Mouse (Mus musculus): ENCODE measurements around the gene Lrp2bp. TPM values are rescaled to one million over a fixed set of nuclear protein-coding genes. Genes with fewer than 3 reads are reported as not detected.

Lrp2bp gene
- polyA plus RNA-seq, 1 experiment from 2014 or later: 0.48 TPM

DNA sequence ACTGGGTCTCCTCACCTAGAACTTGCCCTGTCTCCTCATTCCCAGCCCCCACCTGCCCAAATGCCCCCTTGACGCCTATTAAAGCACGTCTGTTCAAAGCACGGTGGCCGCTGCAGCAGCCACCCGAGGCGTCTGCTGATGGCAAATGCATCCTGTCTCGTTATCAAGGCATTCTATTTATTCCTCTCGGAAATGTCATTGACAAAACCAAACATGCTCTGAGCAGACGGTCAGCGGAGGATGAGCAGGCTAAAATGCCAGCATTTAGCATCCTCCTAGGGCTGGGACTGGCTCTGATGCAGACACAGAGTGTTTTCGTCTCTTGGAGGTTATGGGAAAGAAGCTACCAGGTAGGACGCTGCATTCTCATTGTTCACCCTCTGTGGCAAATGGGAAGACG lies 41.2 kb downstream of the Lrp2bp start:
- no peak for ATAC-seq (ENCODE audit: low FRiP score)
- Histone ChIP-seq H3K9me3 (no peaks in the 10 kb centered on the region), H3K27ac (0 out of 2 replicates have a peak overlapping the region, but pooled peaks have one; percentile 46), H3K36me3 (peaks cover 46% of the 10 kb centered on the region), H3K4me1 (replicated peaks) (peaks cover 5% of the 10 kb centered on the region; the same call in 1 of the 2 replicates), H3K4me2 (no peak overlapping the region), H3K4me3 (no peak overlapping the region), H3K27me3 (no peaks in the 10 kb centered on the region), H3K9ac (no peak overlapping the region)
- 70% methylated on average over 13 of the region's 13 CpGs for WGBS

DNA sequence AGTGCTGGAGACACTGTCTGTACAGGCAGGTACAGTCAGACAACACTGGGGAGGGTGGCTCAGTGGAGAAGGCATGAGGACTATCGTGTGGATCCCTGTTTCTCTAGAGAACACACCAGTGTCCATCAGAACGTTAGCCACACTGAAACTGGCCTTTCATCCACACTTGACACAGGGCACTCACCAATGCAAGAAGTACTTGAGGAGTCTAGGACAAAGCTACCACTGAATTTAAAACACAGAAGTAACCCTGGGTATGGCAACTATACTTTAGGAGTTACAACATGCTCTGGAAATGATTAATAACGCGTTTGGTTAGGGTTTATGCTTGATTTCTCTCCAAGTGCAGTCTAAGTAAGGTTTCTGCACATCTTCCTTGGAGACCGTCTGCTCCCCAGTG lies 73.7 kb downstream of the Lrp2bp start:
- ATAC-seq (ENCODE audit: low FRiP score): no peak
- H3K4me2 ChIP-seq: no peak overlapping the region
- no peaks in the 10 kb centered on the region for H3K4me1 ChIP-seq (replicated peaks)
- no peak overlapping the region for H3K9ac ChIP-seq
- H3K27me3 ChIP-seq: no peaks in the 10 kb centered on the region
- no peak overlapping the region for H3K27ac ChIP-seq
- no peaks in the 10 kb centered on the region for H3K9me3 ChIP-seq
- no peak overlapping the region for H3K4me3 ChIP-seq
- peaks cover 10% of the 10 kb centered on the region; the same call in 1 of the 2 replicates for H3K36me3 ChIP-seq
- WGBS: 92% methylated on average over 5 of the region's 5 CpGs

DNA sequence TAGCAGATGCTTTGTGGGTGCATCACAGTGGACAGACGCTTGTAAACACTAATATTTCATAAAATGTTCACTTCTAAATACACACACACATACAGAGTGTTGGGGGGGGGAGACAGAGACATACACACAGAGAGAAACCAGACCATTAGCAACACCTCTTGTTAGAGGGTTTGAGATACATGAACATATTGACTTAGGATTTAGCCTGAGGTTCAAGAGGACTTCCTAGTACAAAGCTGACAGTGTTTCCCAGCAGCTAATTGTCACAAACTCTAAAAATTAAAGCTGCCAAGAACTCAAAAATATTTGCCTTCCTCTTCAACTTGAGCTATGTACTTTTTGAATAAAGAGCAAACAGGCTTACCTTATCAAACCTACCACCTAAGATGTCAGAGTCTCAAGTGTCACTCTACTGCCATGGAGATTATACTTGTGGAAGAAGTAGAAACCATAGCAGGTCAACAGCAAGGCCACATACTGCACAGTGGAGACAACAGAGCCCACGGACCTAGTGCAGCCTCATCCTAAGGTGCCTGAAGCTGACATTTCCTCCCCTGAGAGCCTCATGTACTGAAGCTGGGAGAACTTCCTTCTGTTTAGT lies 74.5 kb downstream of the Lrp2bp start:
- H3K27me3 ChIP-seq: no peaks in the 10 kb centered on the region
- no peak overlapping the region for H3K4me3 ChIP-seq
- H3K36me3 ChIP-seq: peaks cover 12% of the 10 kb centered on the region
- H3K4me2 ChIP-seq: no peak overlapping the region
- no peaks in the 10 kb centered on the region for H3K4me1 ChIP-seq (replicated peaks)
- no peaks in the 10 kb centered on the region for H3K9me3 ChIP-seq
- no peak for ATAC-seq (ENCODE audit: low FRiP score)
- 91% methylated on average over 2 of the region's 2 CpGs for WGBS
- no peak overlapping the region for H3K27ac ChIP-seq
- H3K9ac ChIP-seq: no peak overlapping the region

DNA sequence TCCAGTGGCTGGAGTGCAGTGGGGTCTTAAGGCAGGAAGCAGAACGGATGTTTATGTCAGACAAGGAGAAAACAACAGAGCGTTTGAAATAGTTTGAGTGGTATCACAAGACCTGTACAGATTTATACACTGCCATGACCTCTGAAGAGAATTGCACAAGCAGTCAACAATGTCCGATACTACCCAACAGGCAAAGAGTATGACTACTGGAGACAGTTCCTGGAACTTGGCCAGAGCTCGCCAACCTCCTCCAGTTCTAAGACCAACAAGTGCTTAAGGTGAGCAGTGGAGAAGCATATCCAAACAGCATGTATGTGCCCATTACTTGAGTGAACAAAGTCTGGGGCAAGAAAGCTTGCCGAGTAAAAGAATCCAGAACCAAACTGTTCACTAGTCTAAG lies 76.1 kb downstream of the Lrp2bp start:
- Histone ChIP-seq H3K27me3 (no peaks in the 10 kb centered on the region), H3K27ac (no peak overlapping the region), H3K4me3 (no peak overlapping the region), H3K4me1 (replicated peaks) (no peaks in the 10 kb centered on the region), H3K4me2 (no peak overlapping the region), H3K9me3 (no peaks in the 10 kb centered on the region), H3K36me3 (peaks cover 25% of the 10 kb centered on the region), H3K9ac (no peak overlapping the region)
- WGBS: 96% methylated on average over 5 of the region's 5 CpGs
- ATAC-seq (ENCODE audit: low FRiP score): no peak

DNA sequence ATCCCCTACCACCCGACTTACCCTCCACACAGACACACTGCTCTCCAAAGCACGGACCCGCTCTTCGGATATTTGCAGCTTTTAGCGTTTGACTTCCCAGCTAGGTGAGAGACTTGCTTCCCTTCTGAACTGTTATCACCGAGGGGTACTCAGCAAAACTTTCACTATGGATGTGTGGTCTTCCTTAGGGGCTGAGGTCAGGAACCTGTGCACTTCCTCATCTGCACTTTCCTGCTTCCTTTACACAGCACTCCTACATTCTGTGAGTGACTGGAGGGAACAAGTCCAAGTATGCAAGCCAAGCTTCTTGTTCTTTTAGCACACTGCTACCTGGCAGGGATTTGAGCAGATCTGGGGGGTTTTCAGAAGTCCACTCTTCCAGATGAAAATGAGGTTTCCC lies 79.8 kb downstream of the Lrp2bp start:
- Histone ChIP-seq H3K4me2 (no peak overlapping the region), H3K36me3 (peaks cover 17% of the 10 kb centered on the region), H3K9me3 (no peaks in the 10 kb centered on the region), H3K27ac (no peak overlapping the region), H3K4me3 (no peak overlapping the region), H3K27me3 (no peaks in the 10 kb centered on the region), H3K4me1 (replicated peaks) (no peaks in the 10 kb centered on the region), H3K9ac (no peak overlapping the region)
- 84% methylated on average over 6 of the region's 6 CpGs for WGBS
- ATAC-seq (ENCODE audit: low FRiP score): no peak

Other genes starting within 250 kb of the Lrp2bp start
- 18.1 and 20.0 TPM in 2 replicates for gene Pdlim3, start 113.8 kb upstream of the Lrp2bp start, polyA plus RNA-seq (2015; fragmentation: Nextera tagmentation; extraction: Ambion mirVana)
- 0.06 and 0.19 TPM in 2 replicates for gene Ccdc110, start 64.7 kb upstream of the Lrp2bp start, polyA plus RNA-seq (2015; fragmentation: Nextera tagmentation; extraction: Ambion mirVana)
- gene 1700029J07Rik, start 24.1 kb upstream of the Lrp2bp start, polyA plus RNA-seq (2015; fragmentation: Nextera tagmentation; extraction: Ambion mirVana): 5.6 and 5.8 TPM in 2 replicates
- gene Ufsp2, start 23.8 kb upstream of the Lrp2bp start, polyA plus RNA-seq (2015; fragmentation: Nextera tagmentation; extraction: Ambion mirVana): 67.4 and 70.4 TPM in 2 replicates
- gene Ankrd37, start 6.4 kb downstream of the Lrp2bp start, polyA plus RNA-seq (2015; fragmentation: Nextera tagmentation; extraction: Ambion mirVana): 31.2 and 32.0 TPM in 2 replicates
- gene Cfap97, start 152.5 kb downstream of the Lrp2bp start, polyA plus RNA-seq (2015; fragmentation: Nextera tagmentation; extraction: Ambion mirVana): 29.2 and 30.5 TPM in 2 replicates
- gene Snx25, start 152.9 kb downstream of the Lrp2bp start, polyA plus RNA-seq (2015; fragmentation: Nextera tagmentation; extraction: Ambion mirVana): 6.4 TPM in 2 replicates
- gene Slc25a4, start 212.0 kb downstream of the Lrp2bp start, polyA plus RNA-seq (2015; fragmentation: Nextera tagmentation; extraction: Ambion mirVana): 799 and 807 TPM in 2 replicates

Measured in hindbrain, embryonic 13.5 days (tissue).